Mouse (Mus musculus) kidney, postnatal 25 days (tissue): ENCODE data around the gene Rnasel.

Experiments
- DNase-seq, 2 experiments: peaks; one replicate each; pipeline ENCODE4 v3.0.0; 2021; ENCODE audit warnings: mixed read lengths in 2 of 2

Gene Rnasel

GRCm38 (mm10) chr1:153749211-153749801 lies at the start of gene Rnasel:
Gene Rnasel, plus strand, starts transcription at chr1:153749426.
- peak; percentile 71 to 72 for DNase-seq

GRCm38 (mm10) chr1:153700448-153701063 lies 48.7 kb upstream of the Rnasel start:
- DNase-seq = no peak

- DNase-seq = no peak
These were observed 47.8 kb upstream of the Rnasel start for GRCm38 (mm10) chr1:153701461-153701860.

GRCm38 (mm10) chr1:153702166-153702852 lies 46.9 kb upstream of the Rnasel start:
- no peak for DNase-seq

- no peak for DNase-seq
These were observed 46.3 kb upstream of the Rnasel start for GRCm38 (mm10) chr1:153702853-153703410.

GRCm38 (mm10) chr1:153703445-153703991 lies 45.7 kb upstream of the Rnasel start:
- DNase-seq = no peak

- DNase-seq = no peak
These were observed 45.1 kb upstream of the Rnasel start for GRCm38 (mm10) chr1:153704174-153704573.

GRCm38 (mm10) chr1:153704996-153705395 lies 44.2 kb upstream of the Rnasel start:
- no peak for DNase-seq

- DNase-seq = no peak
These were observed 40.6 kb upstream of the Rnasel start for GRCm38 (mm10) chr1:153708626-153709025.

- no peak for DNase-seq
These were observed 39.8 kb upstream of the Rnasel start for GRCm38 (mm10) chr1:153709451-153709850.

- no peak for DNase-seq
These were observed 37.5 kb upstream of the Rnasel start for GRCm38 (mm10) chr1:153711544-153712262.

- DNase-seq = no peak
These were observed 36.6 kb upstream of the Rnasel start for GRCm38 (mm10) chr1:153712633-153713032.

- no peak for DNase-seq
These were observed 31.2 kb upstream of the Rnasel start for GRCm38 (mm10) chr1:153717990-153718389.

GRCm38 (mm10) chr1:153720935-153721334 lies 28.3 kb upstream of the Rnasel start:
- no peak for DNase-seq

- DNase-seq = no peak
These were observed 27.5 kb upstream of the Rnasel start for GRCm38 (mm10) chr1:153721565-153722310.

GRCm38 (mm10) chr1:153723426-153723825 lies 25.8 kb upstream of the Rnasel start:
- DNase-seq = no peak

GRCm38 (mm10) chr1:153726636-153727035 lies 22.6 kb upstream of the Rnasel start:
- DNase-seq = no peak

GRCm38 (mm10) chr1:153729806-153730205 lies 19.4 kb upstream of the Rnasel start:
- DNase-seq = no peak

GRCm38 (mm10) chr1:153730671-153731070 lies 18.6 kb upstream of the Rnasel start:
- peak; percentile 52 to 74 for DNase-seq

GRCm38 (mm10) chr1:153733181-153733580 lies 16.0 kb upstream of the Rnasel start:
- DNase-seq = no peak

- DNase-seq = no peak
These were observed 14.4 kb upstream of the Rnasel start for GRCm38 (mm10) chr1:153734866-153735265.

GRCm38 (mm10) chr1:153736096-153736495 lies 13.1 kb upstream of the Rnasel start:
- no peak for DNase-seq
